In genomic region chr9:31566257-31567007, GRCm38 (mm10) we compare ENCODE assay signal across 10 mouse cellular contexts.
DNase-seq lines count a peak whose midpoint lies in the region; ATAC-seq and TF ChIP-seq lines count a peak whose summit lies in the region.
"Had no signal": no experiment of that assay in that cellular context is flagged by ENCODE, and none has a peak within 500 bp of the region (broad histone marks: within the 10 kb centered on the region; RNA-seq: fewer than 3 reads in every experiment).

No protein-coding gene starts in this region.

- no peaks in the 10 kb centered on the region; the same call in none of the 2 replicates for H3K4me1 ChIP-seq in hindbrain, embryonic 16.5 days (ENCODE audit: control insufficient read depth, insufficient read depth, low read depth, low read length)
- H3K4me1 ChIP-seq in hindbrain, embryonic 12.5 days = no peaks in the 10 kb centered on the region
- H3K4me1 ChIP-seq in stomach, postnatal 0 days (replicated peaks; ENCODE audit: control insufficient read depth, insufficient read depth) = no peaks in the 10 kb centered on the region
- H3K4me1 ChIP-seq in kidney, embryonic 15.5 days = no peaks in the 10 kb centered on the region

- H3K36me3 ChIP-seq in hindbrain, embryonic 16.5 days (ENCODE audit: control insufficient read depth, insufficient read depth, low read length) = no peaks in the 10 kb centered on the region
- H3K36me3 ChIP-seq in hindbrain, embryonic 12.5 days = no peaks in the 10 kb centered on the region
- H3K36me3 ChIP-seq in stomach, postnatal 0 days (ENCODE audit: control insufficient read depth, insufficient read depth, low read length) = no peaks in the 10 kb centered on the region
- H3K36me3 ChIP-seq in kidney, embryonic 15.5 days = no peaks in the 10 kb centered on the region

- intact Hi-C loops in heart, postnatal 36 days (cut with DNase I) = no loop called here

- DNase-seq in right cerebral cortex, postnatal 4 days = peak; percentile 56
- DNase-seq in right cerebral cortex, postnatal 36 days (ENCODE audit: low spot score in 2 of 2) = no peak
- DNase-seq in heart, postnatal 36 days = peak; percentile 31 to 39
- no peak for DNase-seq in stomach, postnatal 0 days (ENCODE audit: low spot score)
- no peak for DNase-seq in natural killer cell, adult 2 months (ENCODE audit: low spot score in 2 of 2)
- DNase-seq: kidney, adult 2 months had no signal

- TF ChIP-seq CTCF in stomach, postnatal 0 days (IDR thresholded peaks at IDR 0.05; ENCODE audit: low read depth) = peak; percentile 36

- WGBS in hindbrain, embryonic 16.5 days = 56% methylated on average over 31 of the region's 31 CpGs
- WGBS in hindbrain, embryonic 12.5 days = 78% methylated on average over 31 of the region's 31 CpGs
- WGBS in stomach, postnatal 0 days = 63% methylated on average over 31 of the region's 31 CpGs
- WGBS in kidney, embryonic 15.5 days = 75% methylated on average over 31 of the region's 31 CpGs

- ATAC-seq in hindbrain, embryonic 16.5 days = peak; percentile 64
- no peak for ATAC-seq in hindbrain, embryonic 12.5 days (ENCODE audit: low FRiP score)
- ATAC-seq in stomach, postnatal 0 days (ENCODE audit: low FRiP score, low TSS enrichment) = peak; percentile 49; the same call in 1 of the 2 replicates
- ATAC-seq in kidney, embryonic 15.5 days (replicated peaks; ENCODE audit: low FRiP score) = no peak

- peak overlapping the region; percentile 22 for H3K4me2 ChIP-seq in hindbrain, embryonic 16.5 days (ENCODE audit: low read length)
- no peak overlapping the region for H3K4me2 ChIP-seq in hindbrain, embryonic 12.5 days (replicated peaks)
- no peak overlapping the region for H3K4me2 ChIP-seq in stomach, postnatal 0 days (replicated peaks; ENCODE audit: low read depth)
- no peak overlapping the region for H3K4me2 ChIP-seq in kidney, embryonic 15.5 days

- no peak overlapping the region for H3K4me3 ChIP-seq in hindbrain, embryonic 16.5 days (ENCODE audit: low read length)
- H3K4me3 ChIP-seq in hindbrain, embryonic 12.5 days = no peak overlapping the region
- no peak overlapping the region for H3K4me3 ChIP-seq in stomach, postnatal 0 days (ENCODE audit: low read depth, low read length)
- H3K4me3 ChIP-seq in kidney, embryonic 15.5 days (replicated peaks) = no peak overlapping the region

- H3K27me3 ChIP-seq in hindbrain, embryonic 16.5 days (replicated peaks; ENCODE audit: control insufficient read depth, insufficient read depth, low read length) = no peaks in the 10 kb centered on the region
- H3K27me3 ChIP-seq in hindbrain, embryonic 12.5 days = no peaks in the 10 kb centered on the region
- H3K27me3 ChIP-seq in stomach, postnatal 0 days (ENCODE audit: control insufficient read depth, insufficient read depth, low read length) = no peaks in the 10 kb centered on the region
- no peaks in the 10 kb centered on the region for H3K27me3 ChIP-seq in kidney, embryonic 15.5 days

- TF ChIP-seq EP300 in stomach, postnatal 0 days (optimal IDR thresholded peaks at IDR 0.05) = no peak

- no peak overlapping the region for H3K27ac ChIP-seq in hindbrain, embryonic 16.5 days (ENCODE audit: low read depth, low read length)
- no peak overlapping the region for H3K27ac ChIP-seq in hindbrain, embryonic 12.5 days
- H3K27ac ChIP-seq in stomach, postnatal 0 days (replicated peaks) = no peak overlapping the region
- no peak overlapping the region for H3K27ac ChIP-seq in kidney, embryonic 15.5 days
- H3K27ac ChIP-seq: macrophage had no signal

- H3K9me3 ChIP-seq in hindbrain, embryonic 16.5 days (ENCODE audit: control insufficient read depth, low read length) = no peaks in the 10 kb centered on the region
- H3K9me3 ChIP-seq in hindbrain, embryonic 12.5 days (replicated peaks) = no peaks in the 10 kb centered on the region
- no peaks in the 10 kb centered on the region for H3K9me3 ChIP-seq in stomach, postnatal 0 days (ENCODE audit: control insufficient read depth, low read length)
- H3K9me3 ChIP-seq in kidney, embryonic 15.5 days (replicated peaks) = no peaks in the 10 kb centered on the region

- no peak overlapping the region for H3K9ac ChIP-seq in hindbrain, embryonic 16.5 days (ENCODE audit: low read depth, low read length)
- H3K9ac ChIP-seq in hindbrain, embryonic 12.5 days = no peak overlapping the region
- H3K9ac ChIP-seq in stomach, postnatal 0 days (ENCODE audit: low read length) = no peak overlapping the region
- H3K9ac ChIP-seq in kidney, embryonic 15.5 days = no peak overlapping the region

Comparison
In these comparisons a context has a peak if more than half of its experiments do, and no peak if none do; other contexts are left out.
1. ATAC-seq: peak in hindbrain, embryonic 16.5 days (single experiment) and stomach, postnatal 0 days (single experiment); none in hindbrain, embryonic 12.5 days (single experiment) and kidney, embryonic 15.5 days (single experiment).
2. DNase-seq: peak in right cerebral cortex, postnatal 4 days (single experiment) and heart, postnatal 36 days (2 of 2); none in right cerebral cortex, postnatal 36 days (0 of 2), stomach, postnatal 0 days (single experiment) and natural killer cell, adult 2 months (0 of 2).